Mouse (Mus musculus): ENCODE results near the gene Nipsnap2. TPM values are rescaled to one million over a fixed set of nuclear protein-coding genes. Genes with fewer than 3 reads are reported as not detected.

Nipsnap2 gene
- 10 to 100 TPM; 27.5 to 38.4 TPM for polyA plus RNA-seq (2017; shearing (Covaris generic))

DNA sequence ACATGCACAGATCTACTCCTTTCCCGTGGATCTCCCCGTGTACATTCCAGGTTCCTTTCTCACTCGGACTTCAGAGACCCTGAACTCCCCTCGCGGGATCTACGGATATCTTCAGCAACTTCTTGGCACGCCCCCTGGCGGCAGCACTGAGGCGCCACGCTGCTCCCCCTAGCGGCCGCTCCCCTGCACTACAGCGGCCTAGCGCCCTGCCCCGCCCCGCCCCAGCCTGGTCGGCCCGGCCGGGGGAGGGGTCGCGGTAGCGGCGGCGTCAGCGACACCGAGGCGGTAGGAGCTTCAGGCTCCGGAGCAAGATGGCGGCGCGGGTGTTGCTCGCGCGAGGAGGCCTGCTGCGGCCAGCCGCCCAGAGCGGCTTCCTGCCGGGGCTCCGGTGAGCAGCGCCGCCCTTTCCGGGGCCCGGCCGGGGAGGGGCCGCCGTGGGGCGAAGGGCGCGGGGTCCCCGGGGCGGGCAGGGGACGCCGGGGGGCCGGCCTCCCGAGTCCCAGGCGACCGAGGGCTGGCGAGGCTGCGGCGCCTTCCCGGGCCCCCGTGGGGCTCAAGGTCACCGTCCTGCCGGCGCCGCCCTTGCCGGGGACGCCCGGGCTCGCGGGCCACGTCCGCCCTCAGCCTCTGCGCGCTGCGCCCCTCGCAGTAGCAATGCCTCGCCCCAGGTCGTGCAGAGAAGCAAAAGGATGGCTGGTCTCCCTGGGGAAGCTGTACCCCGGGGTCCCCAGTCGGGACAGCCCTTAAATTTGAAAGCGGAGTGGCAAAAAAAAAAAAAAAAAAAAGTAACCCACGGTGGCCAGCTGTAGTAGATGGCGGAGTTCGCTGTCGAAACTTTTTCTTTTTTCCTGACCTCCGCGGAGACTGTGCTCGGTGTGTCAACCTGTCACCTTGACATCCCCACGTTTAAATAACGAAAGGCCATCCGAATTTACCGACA is at the start of gene Nipsnap2:
TSS of gene Nipsnap2 (plus strand) at position 230 of the 940 bp plus-strand sequence.

DNA sequence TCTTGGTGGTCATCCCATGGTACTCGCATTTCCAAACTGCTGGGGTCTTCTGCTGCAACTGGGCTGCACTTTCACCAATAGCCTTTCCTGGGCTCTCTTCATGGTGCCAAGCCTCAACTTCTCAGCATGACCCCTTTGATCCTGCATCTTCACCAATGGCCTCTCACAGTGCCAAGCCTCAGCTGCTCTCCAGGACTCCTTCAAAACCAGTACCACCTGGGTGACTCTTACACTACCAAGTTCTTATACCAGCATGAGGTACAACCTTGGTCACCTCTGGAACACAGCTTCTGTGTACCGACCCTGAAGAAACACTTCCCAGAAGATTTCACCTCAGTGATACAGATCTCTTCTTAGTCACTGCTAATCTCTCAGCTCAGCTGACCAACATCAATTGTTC is 16.5 kb upstream of the Nipsnap2 start, which contains the start of gene Sept14:
TSS of gene Sept14 (minus strand) at position 101 of the 400 bp plus-strand sequence.

DNA sequence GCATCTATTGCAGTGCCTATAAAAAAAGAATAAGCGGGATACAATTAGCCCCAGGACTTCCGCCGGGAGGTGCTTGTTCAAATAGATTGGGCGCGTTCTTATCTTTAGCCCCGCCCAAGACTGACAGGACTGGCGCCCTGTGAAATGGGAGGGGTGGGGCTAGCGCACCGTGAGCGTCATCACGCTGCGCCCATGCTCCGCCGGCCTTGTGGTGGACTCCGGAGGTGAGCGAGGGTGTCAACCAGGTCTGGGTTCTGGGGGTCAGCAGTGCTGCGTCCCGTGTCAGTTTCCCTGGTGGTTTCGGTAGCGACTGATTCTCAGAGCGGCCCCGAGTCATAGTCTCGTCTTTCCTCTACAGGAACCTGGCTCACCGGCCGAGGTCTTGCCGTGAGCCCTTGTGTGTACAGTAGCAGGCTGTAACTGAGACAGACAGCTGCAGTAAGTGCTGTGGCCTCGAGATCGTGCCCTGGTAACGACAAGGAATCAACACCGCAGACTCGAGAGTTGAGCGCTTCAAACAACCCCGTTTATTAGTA is 9.5 kb upstream of the Nipsnap2 start, which contains the start of gene Mrps17:
TSS of gene Mrps17 (plus strand) at position 172 of the 536 bp plus-strand sequence.

DNA sequence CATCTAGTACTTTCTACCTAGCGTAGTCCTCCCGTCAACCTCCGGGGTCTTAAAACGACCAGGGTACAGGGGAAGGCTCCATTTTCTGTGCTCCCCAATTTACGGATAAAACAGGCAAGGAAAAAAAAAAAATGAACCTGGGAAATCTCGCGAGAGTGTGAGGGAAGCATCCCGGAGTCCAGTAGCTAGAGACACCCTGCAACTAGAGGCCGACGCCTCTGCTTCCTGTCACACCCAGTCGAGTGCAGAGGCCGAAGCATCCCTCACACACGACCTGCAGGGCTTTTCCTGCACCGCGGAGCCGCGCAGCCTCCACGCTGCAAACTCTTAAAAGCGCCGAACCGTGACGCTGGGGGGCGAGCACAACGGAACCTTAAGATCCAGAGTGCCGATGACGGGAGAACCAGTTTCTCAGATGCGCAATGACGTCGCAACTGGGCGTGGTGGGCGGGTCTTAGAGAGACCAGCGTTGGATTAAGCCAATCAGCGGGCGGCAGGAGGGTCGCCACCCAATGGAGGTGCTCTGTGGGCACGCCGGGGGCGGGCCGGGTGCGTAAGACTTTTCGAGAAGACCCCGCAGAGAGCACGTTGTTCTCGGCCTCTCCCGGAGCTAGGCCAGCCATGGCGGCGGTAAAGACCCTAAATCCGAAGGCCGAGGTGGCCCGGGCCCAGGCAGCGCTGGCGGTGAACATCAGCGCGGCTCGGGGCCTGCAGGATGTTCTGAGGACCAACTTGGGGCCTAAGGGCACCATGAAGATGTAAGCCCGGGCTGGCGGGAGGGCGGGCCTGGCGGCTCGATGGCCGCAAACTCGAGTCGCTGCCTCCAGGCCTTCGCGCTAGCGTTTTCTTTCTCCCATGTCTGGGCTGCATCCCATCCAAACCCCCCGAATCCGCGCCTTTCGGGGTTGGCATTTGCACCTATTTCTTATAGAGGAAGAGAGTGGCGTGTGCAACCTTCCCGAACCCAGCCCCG is 62.2 kb downstream of the Nipsnap2 start, which contains the start of gene Psph:
TSS of gene Psph (minus strand) at position 632 of the 973 bp plus-strand sequence.

Other genes starting within 250 kb of the Nipsnap2 start
- 10 to 100 TPM; 46.2 to 52.0 TPM for gene Sfswap, start 223.8 kb upstream of the Nipsnap2 start, polyA plus RNA-seq (2017; shearing (Covaris generic))
- gene Mmp17, start 140.9 kb upstream of the Nipsnap2 start, polyA plus RNA-seq (2017; shearing (Covaris generic)) = 1 to 10 TPM; 1.5 to 3.6 TPM
- gene Zfp11, start 55.0 kb upstream of the Nipsnap2 start, polyA plus RNA-seq (2017; shearing (Covaris generic)) = 1 to 10 TPM; 3.1 to 4.4 TPM
- gene Sept14, start 16.6 kb upstream of the Nipsnap2 start, polyA plus RNA-seq (2017; shearing (Covaris generic)) = under 1 TPM; 0.30 to 0.54 TPM
- gene Mrps17, start 9.6 kb upstream of the Nipsnap2 start, polyA plus RNA-seq (2017; shearing (Covaris generic)) = 100 to 1,000 TPM in 1 of 2 experiments, 10 to 100 TPM in 1; 89.5 to 115 TPM
- 10 to 100 TPM; 54.0 to 61.0 TPM for gene Psph, start 62.4 kb downstream of the Nipsnap2 start, polyA plus RNA-seq (2017; shearing (Covaris generic))
- gene Sumf2, start 121.9 kb downstream of the Nipsnap2 start, polyA plus RNA-seq (2017; shearing (Covaris generic)) = 10 to 100 TPM; 22.9 to 40.9 TPM
- 100 to 1,000 TPM; 415 to 430 TPM for gene Chchd2, start 162.4 kb downstream of the Nipsnap2 start, polyA plus RNA-seq (2017; shearing (Covaris generic))
- gene Zbed5, start 170.7 kb downstream of the Nipsnap2 start, polyA plus RNA-seq (2017; shearing (Covaris generic)) = 1 to 10 TPM; 1.3 to 3.4 TPM
- gene Phkg1, start 173.5 kb downstream of the Nipsnap2 start, polyA plus RNA-seq (2017; shearing (Covaris generic)) = 1 to 10 TPM; 1.2 to 1.7 TPM
- 1 to 10 TPM in 1 of 2 experiments, under 1 TPM in 1; 0.36 to 2.4 TPM for gene Nupr1l, start 183.5 kb downstream of the Nipsnap2 start, polyA plus RNA-seq (2017; shearing (Covaris generic))
- 10 to 100 TPM; 15.3 to 17.9 TPM for gene Vkorc1l1, start 216.9 kb downstream of the Nipsnap2 start, polyA plus RNA-seq (2017; shearing (Covaris generic))